Mouse (Mus musculus) adrenal gland, adult 18-20 months (tissue): ENCODE results near the gene Ece2. TPM values are rescaled to one million over a fixed set of nuclear protein-coding genes. Genes with fewer than 3 reads are reported as not detected.

Experiments used
- DNase-seq, 2 experiments: peaks; one replicate each; pipeline ENCODE4 v3.0.0; 2021 to 2022; ENCODE audit warnings: low spot score in 2 of 2
- microRNA-seq, 2 experiments: library from miRNA; unstranded; fragments of <30 nt; microRNA quantifications; one replicate each; pipeline ENCODE4 v1.2.0; 2021; ENCODE audit warnings: borderline number of aligned reads in 2 of 2
- total RNA-seq, 2 experiments: library from RNA; stranded (reverse); gene quantifications; 1 replicate in 1 of 2; 2 replicates in 1 of 2; pipeline ENCODE4 v1.2.3; 2021

Gene Ece2
- total RNA-seq, 2 experiments from 2014 or later, result 9.4 to 17.1 TPM

GRCm38 (mm10) chr16:20677380-20677779, 47.8 kb downstream of the Ece2 start:
- no peak for DNase-seq

DNA sequence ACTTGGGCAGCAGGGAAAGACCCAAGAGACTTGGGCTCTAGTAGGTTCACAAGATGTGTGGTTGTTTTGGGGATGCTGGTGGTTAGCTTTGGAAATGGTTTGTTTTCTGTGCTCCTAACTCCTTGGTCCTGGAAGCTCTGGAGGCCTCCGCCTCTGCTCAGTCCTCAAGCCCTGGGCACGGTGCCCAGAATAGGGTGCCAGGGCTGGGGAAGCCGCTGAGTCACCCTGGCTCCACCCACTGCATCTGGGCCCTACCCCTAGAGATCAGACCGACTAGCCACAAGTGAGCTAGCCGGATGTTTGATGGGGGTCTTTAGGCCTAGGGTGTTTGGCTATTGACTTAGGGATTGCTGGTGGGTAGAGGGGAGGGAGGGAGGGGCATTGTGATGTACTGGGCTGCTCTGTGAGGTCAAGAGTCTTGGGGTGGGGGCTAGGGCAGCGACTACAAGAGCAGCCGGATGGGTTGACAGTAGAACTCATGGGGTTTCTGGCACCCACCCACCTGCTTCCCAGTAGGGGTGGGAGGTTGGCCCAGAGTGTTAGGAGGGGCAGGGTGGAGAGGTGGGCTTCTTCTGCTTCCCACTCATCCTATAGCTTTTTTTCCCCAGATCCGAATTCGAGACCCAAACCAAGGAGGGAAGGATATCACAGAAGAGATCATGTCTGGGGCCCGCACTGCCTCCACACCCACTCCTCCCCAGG, 48.5 kb downstream of the Ece2 start:
- peak; percentile 84 to 90 for DNase-seq

- no peak for DNase-seq
These were observed 61.1 kb downstream of the Ece2 start for GRCm38 (mm10) chr16:20690774-20691173.

DNA sequence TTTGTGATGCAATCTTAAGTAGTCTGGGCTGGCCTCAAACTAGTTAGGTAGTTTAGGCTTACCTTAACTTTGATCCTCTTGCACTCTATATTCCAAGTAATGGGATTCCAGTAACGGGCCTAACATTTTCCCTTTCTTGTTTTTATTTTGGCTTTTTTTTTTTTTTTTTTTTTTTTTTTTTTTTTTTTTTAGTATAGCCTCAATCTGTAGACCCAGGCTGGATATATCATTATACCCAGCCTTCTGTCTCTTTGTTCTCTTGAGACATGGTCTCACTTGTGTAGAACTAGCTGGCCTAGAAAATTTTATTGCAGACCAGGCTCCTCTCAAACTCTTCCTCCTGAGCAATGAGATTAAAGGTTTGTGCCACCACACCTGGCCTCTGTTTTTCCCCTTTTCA, 62.0 kb downstream of the Ece2 start:
- DNase-seq, result no peak

DNA sequence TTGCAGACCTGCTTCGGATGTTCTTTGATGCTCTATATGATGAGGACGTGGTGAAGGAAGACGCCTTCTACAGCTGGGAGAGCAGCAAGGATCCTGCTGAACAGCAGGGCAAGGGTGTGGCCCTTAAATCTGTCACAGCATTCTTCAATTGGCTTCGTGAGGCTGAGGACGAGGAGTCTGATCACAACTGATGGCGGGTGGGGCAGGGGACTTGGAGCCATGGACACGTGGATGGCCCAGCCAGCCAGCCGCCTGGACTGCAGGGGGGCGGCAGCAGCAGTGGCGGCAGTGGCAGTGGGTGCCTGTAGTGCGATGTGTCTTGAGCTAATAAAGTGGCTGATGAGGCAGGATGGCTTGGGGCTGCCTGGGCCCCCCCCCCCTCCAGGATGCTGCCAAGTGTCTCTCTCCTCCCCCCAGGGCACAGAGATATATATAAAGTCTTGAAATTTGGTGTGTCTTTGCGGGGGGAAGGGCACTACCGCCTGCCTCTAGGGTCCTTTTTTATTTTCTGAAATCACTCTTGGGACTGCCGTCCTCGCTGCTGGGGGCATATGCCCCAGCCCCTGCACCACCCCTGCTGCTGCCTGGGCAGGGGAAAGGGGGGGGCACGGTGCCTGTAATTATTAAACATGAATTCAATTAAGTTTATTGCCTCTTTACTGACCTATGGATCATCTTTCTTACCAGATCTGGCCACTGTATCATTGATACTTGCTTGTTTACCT, 62.8 kb downstream of the Ece2 start:
- DNase-seq, result no peak

GRCm38 (mm10) chr16:20693111-20693701, 63.6 kb downstream of the Ece2 start, which contains the start of gene Fam131a:
Gene Fam131a (plus strand): TSS chr16:20693241.
- DNase-seq, result peak; percentile 86

DNA sequence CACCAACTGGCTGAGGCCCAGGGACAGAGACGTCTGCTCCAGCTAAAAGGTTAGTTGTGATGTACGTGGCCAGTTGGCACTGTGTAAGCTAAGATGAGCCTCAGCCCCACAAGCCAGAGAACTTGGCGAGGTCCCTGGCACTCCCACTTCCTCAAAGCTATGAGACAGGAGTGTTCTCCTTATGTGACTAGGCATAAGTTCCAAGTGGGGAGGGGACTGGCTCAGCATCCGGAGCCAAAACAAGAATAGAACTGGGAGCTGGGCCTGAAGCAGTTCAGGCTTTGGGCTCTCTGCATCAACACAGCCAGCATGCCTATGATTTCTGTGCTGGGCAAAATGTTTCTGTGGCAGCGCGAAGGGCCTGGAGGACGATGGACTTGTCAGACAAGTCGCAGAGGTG, 65.2 kb downstream of the Ece2 start:
- no peak for DNase-seq

- DNase-seq, result peak; percentile 81 to 86
These were observed 66.1 kb downstream of the Ece2 start for GRCm38 (mm10) chr16:20695622-20696323.

Small RNAs within 50 kb of the gene (microRNA-seq; reads per million reads assigned to microRNA genes)
- 5.7 to 19.0 reads per million in 2 experiments for gene Mir1224

Other genes with a start within 250 kb of the Ece2 start
- gene Abcc5, start 203.4 kb upstream of the Ece2 start, total RNA-seq, result 10 to 100 TPM; 77.9 to 95.5 TPM
- 10 to 100 TPM; 58.2 to 60.1 TPM for gene Eif2b5, start 131.0 kb upstream of the Ece2 start, total RNA-seq
- 10 to 100 TPM; 40.1 to 44.5 TPM for gene Dvl3, start 112.8 kb upstream of the Ece2 start, total RNA-seq
- gene Ap2m1, start 94.3 kb upstream of the Ece2 start, total RNA-seq, result 100 to 1,000 TPM; 277 to 333 TPM
- 10 to 100 TPM; 94.3 to 94.4 TPM for gene Abcf3, start 81.3 kb upstream of the Ece2 start, total RNA-seq
- 1 to 10 TPM; 1.1 to 1.2 TPM for gene Vwa5b2, start 40.4 kb upstream of the Ece2 start, total RNA-seq
- 10 to 100 TPM in 1 of 2 experiments, 1 to 10 TPM in 1; 9.4 to 10.2 TPM for gene Eef1akmt4, start 18.2 kb upstream of the Ece2 start, total RNA-seq
- gene Gm49333, start 18.2 kb upstream of the Ece2 start, total RNA-seq, result not detected
- 10 to 100 TPM; 24.8 to 31.2 TPM for gene Alg3, start 18.1 kb upstream of the Ece2 start, total RNA-seq
- gene Camk2n2, start 8.5 kb upstream of the Ece2 start, total RNA-seq, result 100 to 1,000 TPM in 1 of 2 experiments, 10 to 100 TPM in 1; 45.6 to 212 TPM
- gene Psmd2, start 21.8 kb downstream of the Ece2 start, total RNA-seq, result 100 to 1,000 TPM; 265 to 268 TPM
- gene Eif4g1, start 38.5 kb downstream of the Ece2 start, total RNA-seq, result 100 to 1,000 TPM; 358 to 386 TPM
- 10 to 100 TPM; 11.7 to 16.1 TPM for gene Fam131a, start 63.4 kb downstream of the Ece2 start, total RNA-seq
- gene Polr2h, start 87.8 kb downstream of the Ece2 start, total RNA-seq, result 10 to 100 TPM; 28.0 to 37.1 TPM
- gene Clcn2, start 87.9 kb downstream of the Ece2 start, total RNA-seq, result 10 to 100 TPM; 16.8 to 52.6 TPM
- 10 to 100 TPM in 1 of 2 experiments, 1 to 10 TPM in 1; 9.7 to 12.4 TPM for gene Chrd, start 103.3 kb downstream of the Ece2 start, total RNA-seq
- gene Thpo, start 104.7 kb downstream of the Ece2 start, total RNA-seq, result 1 to 10 TPM; 1.2 to 4.2 TPM